Comparison of ENCODE assay signal across 26 mouse cellular contexts in the genomic region with DNA sequence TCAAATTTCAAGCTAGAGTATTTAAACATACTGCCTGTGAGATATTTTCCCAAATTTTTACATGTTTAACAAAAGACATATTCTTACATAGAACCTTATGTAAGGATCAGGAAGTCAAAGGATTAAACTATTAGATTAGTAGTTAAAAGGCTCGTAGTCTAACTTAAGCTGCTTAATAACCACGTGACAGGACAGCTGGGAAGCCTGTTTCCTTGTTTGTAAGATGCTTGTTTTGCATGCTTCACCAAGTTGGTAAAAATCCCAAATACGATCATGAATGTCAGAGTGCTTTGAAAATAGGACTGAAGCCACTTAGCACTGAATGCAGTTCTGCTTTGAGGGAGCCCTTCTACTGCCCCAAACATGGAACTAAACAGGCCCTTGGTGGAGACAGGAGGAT. TPM values are rescaled to one million over a fixed set of nuclear protein-coding genes. Genes with fewer than 3 reads are reported as not detected.
DNase-seq lines count a peak whose midpoint lies in the region; ATAC-seq and TF ChIP-seq lines count a peak whose summit lies in the region.
"Had no signal": no experiment of that assay in that cellular context is flagged by ENCODE, and none has a peak within 500 bp of the region (broad histone marks: within the 10 kb centered on the region; RNA-seq: fewer than 3 reads in every experiment).

No protein-coding gene starts in this region.

- H3K9me3 ChIP-seq in hindbrain, postnatal 0 days (ENCODE audit: low read length) = no peaks in the 10 kb centered on the region
- no peaks in the 10 kb centered on the region for H3K9me3 ChIP-seq in hindbrain, embryonic 16.5 days (ENCODE audit: control insufficient read depth, low read length)
- H3K9me3 ChIP-seq: embryonic facial prominence, embryonic 10.5 days; embryonic facial prominence, embryonic 13.5 days; forebrain, embryonic 12.5 days; heart, embryonic 10.5 days; heart, embryonic 13.5 days; intestine, embryonic 15.5 days had no signal

- no peak for TF ChIP-seq POLR2A in myocyte (IDR thresholded peaks at IDR 0.05; ENCODE audit: insufficient read length, low read depth)

- no peak overlapping the region for H3K4me2 ChIP-seq in hindbrain, postnatal 0 days (ENCODE audit: low read depth, low read length)
- H3K4me2 ChIP-seq in hindbrain, embryonic 16.5 days (ENCODE audit: low read length) = no peak overlapping the region
- H3K4me2 ChIP-seq in myocyte (ENCODE audit: low read depth) = no peak overlapping the region
- H3K4me2 ChIP-seq: embryonic facial prominence, embryonic 13.5 days; forebrain, embryonic 12.5 days; heart, embryonic 13.5 days; hindbrain, embryonic 14.5 days; intestine, embryonic 15.5 days had no signal

- no peak overlapping the region for H3K27ac ChIP-seq in hindbrain, postnatal 0 days
- no peak overlapping the region for H3K27ac ChIP-seq in hindbrain, embryonic 16.5 days (ENCODE audit: low read depth, low read length)
- H3K27ac ChIP-seq: embryonic facial prominence, embryonic 10.5 days; embryonic facial prominence, embryonic 13.5 days; forebrain, embryonic 12.5 days; heart, adult 2 months; heart, embryonic 10.5 days; heart, embryonic 13.5 days; hindbrain, embryonic 14.5 days; intestine, embryonic 15.5 days had no signal

- H3K4me1 ChIP-seq in hindbrain, postnatal 0 days (ENCODE audit: insufficient read depth, low read length) = peaks cover 6% of the 10 kb centered on the region
- H3K4me1 ChIP-seq in hindbrain, embryonic 16.5 days (ENCODE audit: control insufficient read depth, insufficient read depth, low read depth, low read length) = peaks cover 4% of the 10 kb centered on the region
- H3K4me1 ChIP-seq: intestine, embryonic 15.5 days had no signal

- H3K79me2 ChIP-seq in myocyte (ENCODE audit: control insufficient read depth, insufficient read depth) = peaks cover 70% of the 10 kb centered on the region

- no peak overlapping the region for H3K4me3 ChIP-seq in hindbrain, postnatal 0 days (ENCODE audit: low read length)
- no peak overlapping the region for H3K4me3 ChIP-seq in hindbrain, embryonic 16.5 days (ENCODE audit: low read length)
- H3K4me3 ChIP-seq in myocyte = no peak overlapping the region
- H3K4me3 ChIP-seq: embryonic facial prominence, embryonic 10.5 days; embryonic facial prominence, embryonic 13.5 days; erythroblast, embryonic 14.5 days; forebrain, embryonic 12.5 days; heart, adult 2 months; heart, embryonic 10.5 days; heart, embryonic 13.5 days; intestine, embryonic 15.5 days had no signal

- no peaks in the 10 kb centered on the region for H3K27me3 ChIP-seq in hindbrain, postnatal 0 days (ENCODE audit: insufficient read depth, low read length)
- H3K27me3 ChIP-seq in hindbrain, embryonic 16.5 days (replicated peaks; ENCODE audit: control insufficient read depth, insufficient read depth, low read length) = no peaks in the 10 kb centered on the region
- no peaks in the 10 kb centered on the region for H3K27me3 ChIP-seq in myocyte (ENCODE audit: control insufficient read depth, insufficient read depth, insufficient read length)
- H3K27me3 ChIP-seq: embryonic facial prominence, embryonic 13.5 days; forebrain, embryonic 12.5 days; heart, embryonic 13.5 days; intestine, embryonic 15.5 days had no signal

- ATAC-seq in hindbrain, postnatal 0 days = no peak
- ATAC-seq in hindbrain, embryonic 16.5 days = no peak
- ATAC-seq: CD4-positive, CD25-positive, alpha-beta regulatory T cell, adult 4 months; forebrain, postnatal 0 days; intestine, embryonic 15.5 days had no signal

- no peak overlapping the region for H3ac ChIP-seq in myocyte (ENCODE audit: control insufficient read depth, insufficient read length)

- TF ChIP-seq CTCF in hindbrain, postnatal 0 days (IDR thresholded peaks at IDR 0.05; ENCODE audit: low read depth) = no peak

- H3K36me3 ChIP-seq in hindbrain, postnatal 0 days (ENCODE audit: insufficient read depth, low read length) = no peaks in the 10 kb centered on the region
- no peaks in the 10 kb centered on the region for H3K36me3 ChIP-seq in hindbrain, embryonic 16.5 days (ENCODE audit: control insufficient read depth, insufficient read depth, low read length)
- no peaks in the 10 kb centered on the region for H3K36me3 ChIP-seq in myocyte (ENCODE audit: control insufficient read depth, insufficient read depth)
- H3K36me3 ChIP-seq: forebrain, embryonic 12.5 days; intestine, embryonic 15.5 days had no signal

- DNase-seq in hindbrain, postnatal 0 days (ENCODE audit: low spot score) = peak; percentile 39
- peak; percentile 44 for DNase-seq in retina, adult 2 months (ENCODE audit: low read depth, low spot score)
- DNase-seq in retina, embryonic 14.5 days (ENCODE audit: low spot score) = no peak
- no peak for DNase-seq in cerebellum, adult 8-10 months
- DNase-seq: adrenal gland, adult 2 months; adrenal gland, postnatal 14 days; cerebellum, adult 11 months; cerebellum, postnatal 36 days; embryo, embryonic 11 days; forebrain, postnatal 0 days; gastrocnemius, postnatal 10 days; gastrocnemius, postnatal 36 days; heart, adult 2 months; heart, postnatal 14 days; heart, postnatal 4 days had no signal

- no peak overlapping the region for H3K9ac ChIP-seq in hindbrain, postnatal 0 days (replicated peaks; ENCODE audit: low read length)
- H3K9ac ChIP-seq in hindbrain, embryonic 16.5 days (ENCODE audit: low read depth, low read length) = no peak overlapping the region
- H3K9ac ChIP-seq: embryonic facial prominence, embryonic 13.5 days; forebrain, embryonic 12.5 days; forebrain, postnatal 0 days; heart, embryonic 13.5 days; hindbrain, embryonic 14.5 days; intestine, embryonic 15.5 days had no signal

- WGBS in hindbrain, postnatal 0 days = 39% methylated on average over 3 of the region's 3 CpGs
- 47% methylated on average over 3 of the region's 3 CpGs for WGBS in hindbrain, embryonic 16.5 days

TF ChIP-seq in myocyte, 11 proteins besides CTCF, POLR2A, EP300 and RAD21:
- peak; percentile 21 for TF ChIP-seq USF1 (IDR thresholded peaks at IDR 0.05; ENCODE audit: low read depth)
- no peak for TF ChIP-seq MYOG (IDR thresholded peaks at IDR 0.05; ENCODE audit: control insufficient read depth in 1 of 3, insufficient read depth in 1 of 3, insufficient read length in 2 of 3, low read depth in 2 of 3)

RNA-seq across cellular contexts. Expression of gene Spop, which starts 34.5 kb away (rescaled TPM):
- 49.8 and 51.1 TPM in 2 replicates for total RNA-seq in hindbrain, postnatal 0 days (2014; rRNA removed)
- 210 and 212 TPM in 2 replicates for polyA plus RNA-seq in hindbrain, postnatal 0 days (2015; fragmentation: Nextera tagmentation; extraction: Ambion mirVana)
- 222 and 250 TPM in 2 replicates for polyA plus RNA-seq in hindbrain, embryonic 16.5 days (2015; fragmentation: Nextera tagmentation; extraction: Ambion mirVana)
- 54.8 TPM for polyA plus RNA-seq in myocyte (2012; fragmentation: generic; extraction: Trizol)

Comparison
In these comparisons a context has a peak if more than half of its experiments do, and no peak if none do; other contexts are left out.
1. DNase-seq: peak in hindbrain, postnatal 0 days (single experiment) and retina, adult 2 months (single experiment); none in retina, embryonic 14.5 days (single experiment) and cerebellum, adult 8-10 months (single experiment).